Mouse (Mus musculus) liver, embryonic 13.5 days (tissue): ENCODE data around the gene Gab1. TPM values are rescaled to one million over a fixed set of nuclear protein-coding genes. Genes with fewer than 3 reads are reported as not detected.

Experiments used
- ATAC-seq: fragments of 200-750 bp; cut with Nextera tagmentation; 2 replicates; pipeline ENCODE4 v1.8.0; 2017; ENCODE audit warnings: low read depth, mild to moderate bottlenecking, moderate number of reproducible peaks, moderate library complexity
- DNase-seq: peaks from one replicate; pipeline ENCODE4 v3.0.0; 2022
- H3K27ac ChIP-seq: fragments of 300-500 bp; sonication (generic); 2 replicates; pipeline ENCODE4 v1.5.1; 2015; ENCODE audit warnings: moderate library complexity, mild to moderate bottlenecking, inconsistent platforms
- H3K27me3 ChIP-seq: fragments of 300-500 bp; sonication (generic); 2 replicates; pipeline ENCODE4 v1.6.1; 2015; ENCODE audit warnings: mild to moderate bottlenecking, inconsistent platforms
- H3K36me3 ChIP-seq: fragments of 300-500 bp; sonication (generic); 2 replicates; pipeline ENCODE4 v1.6.1; 2015; ENCODE audit warnings: mild to moderate bottlenecking, inconsistent platforms
- H3K4me1 ChIP-seq: fragments of 300-500 bp; sonication (generic); replicated peaks from 2 replicates; pipeline ENCODE4 v1.6.1; 2015; ENCODE audit warnings: inconsistent platforms
- H3K4me2 ChIP-seq: fragments of 300-500 bp; sonication (generic); 2 replicates; pipeline ENCODE4 v1.6.1; 2015; ENCODE audit warnings: inconsistent platforms, mild to moderate bottlenecking, moderate library complexity
- H3K4me3 ChIP-seq: fragments of 300-500 bp; sonication (generic); replicated peaks from 2 replicates; pipeline ENCODE4 v1.5.1; 2015; ENCODE audit warnings: mild to moderate bottlenecking, inconsistent platforms
- H3K9ac ChIP-seq: fragments of 300-500 bp; sonication (generic); 2 replicates; pipeline ENCODE4 v1.6.1; 2015; ENCODE audit warnings: mild to moderate bottlenecking, inconsistent platforms
- H3K9me3 ChIP-seq: fragments of 300-500 bp; sonication (generic); replicated peaks from 2 replicates; pipeline ENCODE4 v1.6.1; 2016; ENCODE audit warnings: inconsistent platforms
- WGBS: fragments of 180-500 bp; shearing (Covaris S2); methylation state at CpG from one replicate; pipeline ENCODE4 v1.1.7; 2015; ENCODE audit not compliant: insufficient replicate concordance; 5-methylcytosine and 5-hydroxymethylcytosine counted together
- polyA plus RNA-seq: library from polyadenylated mRNA; unstranded; fragments of >200 nt; fragmentation: Nextera tagmentation; extraction: Ambion mirVana; gene quantifications from 2 replicates; pipeline ENCODE4 v1.2.1, GENCODE M21; 2015

The Gab1 gene
- polyA plus RNA-seq, 1 experiment from 2014 or later, result 7.7 TPM

DNA sequence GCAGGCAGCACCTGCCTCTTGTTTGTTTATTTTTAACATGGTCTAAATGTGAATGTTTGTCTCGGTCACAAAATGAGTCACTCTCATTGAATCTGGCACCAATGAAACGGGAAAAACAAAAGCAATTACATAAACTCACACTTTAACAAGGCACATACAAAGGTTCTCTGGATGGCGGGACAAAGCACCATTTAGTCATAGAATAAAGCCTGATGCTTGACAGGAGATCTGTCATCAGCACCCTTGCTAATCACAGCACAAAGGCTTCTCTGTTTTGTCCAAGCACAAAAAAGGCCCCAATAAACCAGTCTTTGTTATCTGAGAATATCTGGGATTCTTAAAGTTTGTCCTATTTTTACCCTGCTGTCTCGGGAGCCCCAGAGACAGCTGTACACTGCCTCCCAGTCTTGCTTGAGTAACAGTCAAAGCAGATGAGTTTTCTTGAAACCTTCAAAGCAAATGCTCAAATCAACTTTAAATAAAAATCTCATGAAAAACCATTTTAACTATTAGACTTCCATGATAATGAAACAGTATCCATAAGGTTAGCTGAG lies 76.2 kb downstream of the Gab1 start:
- Histone ChIP-seq H3K4me1 (peaks cover 5% of the 10 kb centered on the region), H3K4me2 (no peak overlapping the region), H3K27me3 (no peaks in the 10 kb centered on the region), H3K36me3 (peaks cover 30% of the 10 kb centered on the region), H3K9me3 (no peaks in the 10 kb centered on the region), H3K27ac (no peak overlapping the region), H3K9ac (no peak overlapping the region), H3K4me3 (no peak overlapping the region)
- DNase-seq (no peak), ATAC-seq (no peak)
- 66% methylated on average over 4 of the region's 4 CpGs for WGBS

DNA sequence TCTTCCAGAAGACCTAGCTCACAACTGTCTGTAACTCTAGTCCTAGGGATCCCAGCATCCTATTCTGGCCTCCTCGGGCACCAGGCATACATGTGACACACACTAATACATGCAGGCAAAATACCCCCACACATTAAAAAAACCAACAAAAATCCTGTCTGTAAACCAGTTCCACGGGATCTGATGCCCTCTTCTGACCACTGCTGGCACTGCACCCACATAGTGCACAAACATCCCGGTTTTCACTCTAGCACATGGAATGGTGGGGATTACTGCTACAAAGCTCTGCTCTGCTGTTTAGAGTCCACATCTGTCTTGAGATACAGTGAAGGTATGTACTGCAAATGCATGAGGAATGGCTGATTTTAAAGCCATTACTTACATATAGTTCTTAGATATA lies 81.5 kb downstream of the Gab1 start:
- Histone ChIP-seq H3K4me1 (no peaks in the 10 kb centered on the region), H3K36me3 (peaks cover 41% of the 10 kb centered on the region), H3K27me3 (no peaks in the 10 kb centered on the region), H3K9me3 (no peaks in the 10 kb centered on the region), H3K4me3 (no peak overlapping the region), H3K9ac (no peak overlapping the region), H3K4me2 (no peak overlapping the region), H3K27ac (no peak overlapping the region)
- DNase-seq (no peak), ATAC-seq (no peak)
- 82% methylated on average over 3 of the region's 3 CpGs for WGBS

- no peak overlapping the region for H3K9ac ChIP-seq
- WGBS, result 86% methylated on average over 7 of the region's 7 CpGs
- H3K4me3 ChIP-seq, result no peak overlapping the region
- no peak for DNase-seq
- no peaks in the 10 kb centered on the region for H3K27me3 ChIP-seq
- peaks cover 44% of the 10 kb centered on the region for H3K36me3 ChIP-seq
- no peak for ATAC-seq
- no peak overlapping the region; the same call in 1 of the 2 replicates for H3K27ac ChIP-seq
- no peaks in the 10 kb centered on the region for H3K9me3 ChIP-seq
- H3K4me2 ChIP-seq, result no peak overlapping the region
- no peaks in the 10 kb centered on the region for H3K4me1 ChIP-seq
Observed at GRCm38 (mm10) chr8:80798198-80798777, 82.0 kb downstream of the Gab1 start.

GRCm38 (mm10) chr8:80796070-80796469 lies 84.2 kb downstream of the Gab1 start:
- no peaks in the 10 kb centered on the region for H3K9me3 ChIP-seq
- H3K36me3 ChIP-seq, result peaks cover 49% of the 10 kb centered on the region
- H3K4me1 ChIP-seq, result no peaks in the 10 kb centered on the region
- no peak overlapping the region for H3K4me2 ChIP-seq
- DNase-seq (no peak), ATAC-seq (no peak)
- no peaks in the 10 kb centered on the region for H3K27me3 ChIP-seq
- no peak overlapping the region for H3K9ac ChIP-seq
- no peak overlapping the region for H3K4me3 ChIP-seq
- no peak overlapping the region for H3K27ac ChIP-seq
- WGBS, result 86% methylated on average over 4 of the region's 4 CpGs

GRCm38 (mm10) chr8:80794585-80795509 lies 85.5 kb downstream of the Gab1 start:
- ATAC-seq, result no peak
- Histone ChIP-seq H3K4me3 (no peak overlapping the region), H3K27me3 (no peaks in the 10 kb centered on the region), H3K36me3 (peaks cover 54% of the 10 kb centered on the region), H3K9me3 (no peaks in the 10 kb centered on the region), H3K27ac (no peak overlapping the region), H3K9ac (no peak overlapping the region), H3K4me1 (no peaks in the 10 kb centered on the region), H3K4me2 (no peak overlapping the region)
- WGBS, result 86% methylated on average over 19 of the region's 19 CpGs
- DNase-seq, result no peak

DNA sequence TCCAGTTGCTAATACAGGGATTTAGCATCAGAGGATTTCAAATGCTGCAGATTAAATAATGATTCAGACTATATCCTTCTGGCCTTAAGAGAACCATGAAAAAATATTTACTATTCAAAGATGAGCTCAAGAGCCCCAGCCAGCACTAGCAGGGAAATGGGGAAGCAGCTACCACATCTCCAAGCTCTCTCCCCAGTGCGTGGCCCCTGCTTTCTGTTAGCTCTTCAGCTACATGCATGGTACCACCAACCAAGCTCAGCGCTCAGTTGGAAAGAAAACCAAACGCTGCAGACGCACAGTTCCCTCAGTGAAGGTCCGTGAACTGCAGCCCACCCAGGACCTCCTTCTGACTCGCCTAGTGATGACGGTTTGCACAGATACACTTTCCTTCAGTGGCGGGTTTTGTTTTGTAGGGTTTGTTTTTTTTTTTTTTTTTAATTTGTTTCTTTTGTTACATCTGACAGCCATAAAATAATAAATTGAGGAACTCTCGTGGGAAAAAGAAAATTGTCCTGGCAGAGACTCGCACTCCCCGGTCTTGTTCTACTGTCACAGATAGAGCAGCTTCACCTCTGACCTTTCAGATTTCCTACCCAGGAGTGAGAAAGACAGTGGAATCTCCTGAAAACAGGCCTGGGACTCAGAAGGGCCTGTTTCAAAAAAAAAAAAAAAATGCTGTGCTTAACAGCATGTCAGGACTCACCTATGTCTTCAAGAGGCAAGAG lies 86.4 kb downstream of the Gab1 start:
- H3K9me3 ChIP-seq, result no peaks in the 10 kb centered on the region
- no peak for ATAC-seq
- H3K9ac ChIP-seq, result no peak overlapping the region
- DNase-seq, result no peak
- H3K4me3 ChIP-seq, result no peak overlapping the region
- peaks cover 54% of the 10 kb centered on the region for H3K36me3 ChIP-seq
- WGBS, result 47% methylated on average over 11 of the region's 11 CpGs
- H3K27ac ChIP-seq, result no peak overlapping the region
- no peak overlapping the region for H3K4me2 ChIP-seq
- H3K4me1 ChIP-seq, result no peaks in the 10 kb centered on the region
- no peaks in the 10 kb centered on the region for H3K27me3 ChIP-seq

- no peak overlapping the region for H3K9ac ChIP-seq
- H3K27ac ChIP-seq, result no peak overlapping the region
- no peak overlapping the region for H3K4me3 ChIP-seq
- H3K4me1 ChIP-seq, result 0 out of 2 replicates have a peak, but pooled peaks cover 3% of the 10 kb centered on the region
- H3K9me3 ChIP-seq, result no peaks in the 10 kb centered on the region
- no peaks in the 10 kb centered on the region for H3K27me3 ChIP-seq
- peaks cover 65% of the 10 kb centered on the region for H3K36me3 ChIP-seq
- ATAC-seq (no peak), DNase-seq (no peak)
- 83% methylated on average over 5 of the region's 5 CpGs for WGBS
- no peak overlapping the region for H3K4me2 ChIP-seq
Observed at GRCm38 (mm10) chr8:80792214-80792613, 88.1 kb downstream of the Gab1 start.

GRCm38 (mm10) chr8:80789324-80789723 lies 91.0 kb downstream of the Gab1 start:
- H3K36me3 ChIP-seq, result peaks cover 82% of the 10 kb centered on the region

DNA sequence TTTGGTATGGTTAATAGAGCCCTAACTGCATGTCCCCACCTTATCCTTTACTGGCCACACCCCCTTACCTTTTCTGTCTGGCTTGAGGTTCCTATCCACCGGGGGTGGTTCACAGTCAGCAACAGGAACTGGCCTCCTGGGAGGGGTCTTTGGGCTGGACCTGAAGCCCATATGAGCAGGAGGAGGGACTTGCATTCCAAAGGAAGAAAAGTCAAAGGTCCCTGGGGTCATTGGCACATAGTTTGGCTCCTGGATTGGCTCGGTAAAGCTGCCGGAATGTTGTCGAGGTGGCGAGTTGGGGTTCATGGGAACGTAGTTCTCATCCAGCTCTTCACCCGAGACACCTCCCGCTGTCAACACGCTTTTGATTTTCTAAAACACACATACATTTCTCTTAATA lies 95.8 kb downstream of the Gab1 start:
- 89% methylated on average over 9 of the region's 9 CpGs for WGBS
- H3K36me3 ChIP-seq, result peaks cover 86% of the 10 kb centered on the region

More at GRCm38 (mm10) chr8:80789324-80789723, 91.0 kb downstream of the Gab1 start:
- DNase-seq (no peak), ATAC-seq (no peak)
- no peaks in the 10 kb centered on the region for H3K9me3 ChIP-seq
- no peak overlapping the region for H3K4me2 ChIP-seq
- 54% methylated on average over 6 of the region's 6 CpGs for WGBS
- no peak overlapping the region for H3K27ac ChIP-seq
- H3K4me1 ChIP-seq, result 0 out of 2 replicates have a peak, but pooled peaks cover 3% of the 10 kb centered on the region
- H3K27me3 ChIP-seq, result no peaks in the 10 kb centered on the region
- no peak overlapping the region for H3K9ac ChIP-seq
- no peak overlapping the region for H3K4me3 ChIP-seq

GRCm38 (mm10) chr8:80783271-80783670 lies 97.0 kb downstream of the Gab1 start:
- no peaks in the 10 kb centered on the region for H3K27me3 ChIP-seq
- H3K36me3 ChIP-seq, result peaks cover 85% of the 10 kb centered on the region
- H3K4me3 ChIP-seq, result no peak overlapping the region
- no peak overlapping the region for H3K9ac ChIP-seq
- no peaks in the 10 kb centered on the region for H3K9me3 ChIP-seq
- H3K4me1 ChIP-seq, result peaks cover 13% of the 10 kb centered on the region
- H3K4me2 ChIP-seq, result no peak overlapping the region
- H3K27ac ChIP-seq, result no peak overlapping the region
- 88% methylated on average over 4 of the region's 4 CpGs for WGBS
- ATAC-seq, result no peak
- no peak for DNase-seq

More for the DNA sequence above, 95.8 kb downstream of the Gab1 start:
- no peak overlapping the region for H3K4me3 ChIP-seq
- peaks cover 9% of the 10 kb centered on the region for H3K4me1 ChIP-seq
- no peaks in the 10 kb centered on the region for H3K27me3 ChIP-seq
- DNase-seq (no peak), ATAC-seq (no peak)
- no peak overlapping the region for H3K4me2 ChIP-seq
- no peaks in the 10 kb centered on the region for H3K9me3 ChIP-seq
- H3K27ac ChIP-seq, result no peak overlapping the region
- H3K9ac ChIP-seq, result no peak overlapping the region

DNA sequence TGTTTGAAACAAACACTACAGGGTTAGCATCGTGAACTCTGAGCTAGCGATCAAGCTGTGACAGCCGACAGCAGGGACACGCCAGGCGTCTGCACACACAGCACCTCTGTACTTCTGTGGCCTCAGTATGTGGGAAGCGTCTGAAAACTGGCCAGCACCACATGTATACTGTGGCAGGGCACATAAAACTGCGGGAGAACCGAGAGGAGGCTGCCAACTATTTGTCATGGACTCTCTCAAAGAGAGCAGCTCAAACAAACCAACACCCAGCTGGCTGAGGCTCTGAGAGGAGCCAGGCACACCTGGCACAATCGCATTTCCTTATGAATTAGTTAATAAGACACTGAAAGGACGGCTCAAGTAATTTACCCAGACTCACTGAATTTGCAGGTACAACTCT lies 99.0 kb downstream of the Gab1 start:
- Histone ChIP-seq H3K27me3 (no peaks in the 10 kb centered on the region), H3K4me1 (peaks cover 13% of the 10 kb centered on the region), H3K27ac (no peak overlapping the region), H3K9ac (no peak overlapping the region), H3K4me2 (no peak overlapping the region), H3K36me3 (peaks cover 86% of the 10 kb centered on the region), H3K9me3 (no peaks in the 10 kb centered on the region), H3K4me3 (no peak overlapping the region)
- DNase-seq, result no peak
- 81% methylated on average over 10 of the region's 10 CpGs for WGBS
- ATAC-seq, result no peak
